Mouse (Mus musculus) C2C12 (cell line): ENCODE results near the gene Ptgs1. TPM values are rescaled to one million over a fixed set of nuclear protein-coding genes. Genes with fewer than 3 reads are reported as not detected.

Source experiments
- H3K27me3 ChIP-seq: one replicate; pipeline ENCODE4 v1.6.1; 2011; ENCODE audit not compliant: control insufficient read depth, insufficient read depth, insufficient read length
- H3K36me3 ChIP-seq: one replicate; pipeline ENCODE4 v1.6.1; 2011; ENCODE audit not compliant: control insufficient read depth, insufficient read depth
- H3K4me3 ChIP-seq: one replicate; pipeline ENCODE4 v1.5.1; 2011; ENCODE audit warnings: mild to moderate bottlenecking, control low read depth; ENCODE audit not compliant: poor library complexity, insufficient read depth, severe bottlenecking
- H3K79me2 ChIP-seq: one replicate; pipeline ENCODE4 v1.6.1; 2011; ENCODE audit not compliant: control insufficient read depth, insufficient read depth
- H3K79me3 ChIP-seq: one replicate; pipeline ENCODE4 v1.6.1; 2011; ENCODE audit warnings: low read depth, control low read depth
- H3ac ChIP-seq: one replicate; pipeline ENCODE3; 2011; ENCODE audit warnings: low read depth; ENCODE audit not compliant: control insufficient read depth, insufficient read length
- CEBPB ChIP-seq: IDR thresholded peaks from one replicate; pipeline ENCODE4 v1.6.1; 2011; ENCODE audit warnings: low read depth, mild to moderate bottlenecking, control low read depth, moderate library complexity
- CTCF ChIP-seq: IDR thresholded peaks from one replicate; pipeline ENCODE4 v1.5.1; 2011; ENCODE audit not compliant: control insufficient read depth, insufficient read depth, insufficient read length
- FOSL1 ChIP-seq: IDR thresholded peaks from one replicate; pipeline ENCODE4 v1.8.0; 2011; ENCODE audit warnings: mild to moderate bottlenecking, low read length; ENCODE audit not compliant: poor library complexity, insufficient read depth, severe bottlenecking
- MAX ChIP-seq: IDR thresholded peaks from one replicate; pipeline ENCODE4 v1.6.1; 2011; ENCODE audit warnings: mild to moderate bottlenecking, control low read depth
- MYOD1 ChIP-seq: IDR thresholded peaks from one replicate; pipeline ENCODE4 v1.6.1; 2011; ENCODE audit warnings: low read depth; ENCODE audit not compliant: control insufficient read depth, insufficient read length
- MYOG ChIP-seq: IDR thresholded peaks from one replicate; pipeline ENCODE4 v1.6.1; 2011; ENCODE audit not compliant: control insufficient read depth, insufficient read length; ENCODE audit errors: extremely low read depth
- USF1 ChIP-seq: IDR thresholded peaks from one replicate; pipeline ENCODE4 v1.6.1; 2011; ENCODE audit warnings: low read depth, mild to moderate bottlenecking, control low read depth, moderate library complexity
- polyA plus RNA-seq: library from polyadenylated mRNA; unstranded; fragments of >200 nt; fragmentation: generic; extraction: Trizol; gene quantifications from one replicate; pipeline ENCODE4 v1.2.1, GENCODE M21; 2012; ENCODE audit warnings: missing spikeins

Gene Ptgs1
- polyA plus RNA-seq, 1 experiment, result 336 TPM

DNA sequence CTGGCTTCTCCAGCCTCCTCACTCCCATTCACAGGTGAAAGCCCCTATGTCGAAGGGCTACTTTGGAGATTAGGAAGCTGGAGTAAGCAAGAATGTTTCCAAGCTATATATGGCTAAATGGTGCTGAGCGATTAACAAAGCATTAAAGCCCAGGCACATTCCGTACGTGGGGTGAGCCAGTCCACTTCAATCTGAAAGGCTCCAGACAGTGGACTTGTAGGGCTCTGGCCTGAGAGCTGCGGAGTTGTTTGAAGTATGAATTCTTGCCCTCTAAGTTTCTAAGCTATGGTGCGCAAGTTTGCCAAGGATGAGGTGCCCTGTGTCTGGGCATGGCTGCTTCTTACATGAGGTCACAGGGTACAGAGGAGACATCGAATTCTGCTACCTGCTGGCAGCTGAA, 6.1 kb upstream of the Ptgs1 start:
- Histone ChIP-seq H3K27me3 (no peaks in the 10 kb centered on the region), H3K4me3 (no peak overlapping the region), H3K79me3 (no peaks in the 10 kb centered on the region), H3K36me3 (no peaks in the 10 kb centered on the region), H3ac (no peak overlapping the region), H3K79me2 (no peaks in the 10 kb centered on the region)
- TF ChIP-seq FOSL1 (no peak), CEBPB (no peak), CTCF (no peak), MYOD1 (no peak), USF1 (no peak), MYOG (no peak), MAX (no peak)

DNA sequence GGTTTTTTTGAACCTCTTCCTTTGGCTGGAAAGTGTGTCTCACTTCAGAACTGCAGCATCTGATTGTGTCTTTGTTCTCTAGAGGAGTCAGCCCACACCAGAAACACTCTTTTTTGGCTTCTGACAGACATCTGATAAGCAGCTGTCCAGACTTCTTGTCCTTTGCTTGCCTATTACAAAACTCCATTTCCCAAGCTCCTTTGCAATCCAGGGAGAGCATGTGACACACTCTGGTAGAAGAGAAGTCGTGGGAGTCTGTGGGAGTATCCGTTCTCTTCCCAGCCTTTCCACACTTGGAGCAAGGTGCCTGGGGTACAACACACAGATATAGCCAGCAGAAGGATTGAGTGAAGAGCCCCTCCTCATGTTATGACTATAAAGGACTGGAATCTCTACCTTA, 5.6 kb upstream of the Ptgs1 start:
- Histone ChIP-seq H3K27me3 (no peaks in the 10 kb centered on the region), H3K79me2 (no peaks in the 10 kb centered on the region), H3ac (no peak overlapping the region), H3K79me3 (no peaks in the 10 kb centered on the region), H3K4me3 (no peak overlapping the region), H3K36me3 (no peaks in the 10 kb centered on the region)
- TF ChIP-seq USF1, result peak; percentile 90
- TF ChIP-seq MYOG, result no peak
- TF ChIP-seq MYOD1, result peak; percentile 11

DNA sequence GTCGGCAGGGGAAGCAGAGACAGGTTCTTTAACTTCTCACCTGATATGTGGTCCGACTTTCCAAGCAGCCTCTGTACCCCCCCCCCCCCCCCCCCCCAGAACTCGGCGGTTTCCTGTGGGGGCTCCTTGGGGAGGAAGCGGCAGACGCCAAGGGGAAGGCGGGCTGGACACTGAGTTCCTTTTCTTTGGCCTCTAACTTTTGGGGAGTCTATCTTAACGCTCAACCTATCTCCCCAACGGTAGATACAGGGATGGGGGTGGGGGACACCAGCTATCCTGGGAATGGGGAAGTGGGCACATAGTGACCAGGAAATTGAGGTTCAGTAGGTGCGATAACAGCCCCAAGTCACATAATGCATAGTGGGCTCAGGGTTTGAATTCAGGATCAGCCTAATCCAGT, 741 bp downstream of the Ptgs1 start:
- no peaks in the 10 kb centered on the region for H3K27me3 ChIP-seq
- peaks cover 62% of the 10 kb centered on the region for H3K79me2 ChIP-seq
- H3K4me3 ChIP-seq, result peak overlapping the region; percentile 75
- TF ChIP-seq FOSL1 (no peak), MYOG (no peak), CTCF (no peak), MAX (no peak), CEBPB (no peak), MYOD1 (no peak), USF1 (no peak)
- H3K79me3 ChIP-seq, result peaks cover 51% of the 10 kb centered on the region
- peak overlapping the region; percentile 83 for H3ac ChIP-seq
- H3K36me3 ChIP-seq, result peaks cover 19% of the 10 kb centered on the region

DNA sequence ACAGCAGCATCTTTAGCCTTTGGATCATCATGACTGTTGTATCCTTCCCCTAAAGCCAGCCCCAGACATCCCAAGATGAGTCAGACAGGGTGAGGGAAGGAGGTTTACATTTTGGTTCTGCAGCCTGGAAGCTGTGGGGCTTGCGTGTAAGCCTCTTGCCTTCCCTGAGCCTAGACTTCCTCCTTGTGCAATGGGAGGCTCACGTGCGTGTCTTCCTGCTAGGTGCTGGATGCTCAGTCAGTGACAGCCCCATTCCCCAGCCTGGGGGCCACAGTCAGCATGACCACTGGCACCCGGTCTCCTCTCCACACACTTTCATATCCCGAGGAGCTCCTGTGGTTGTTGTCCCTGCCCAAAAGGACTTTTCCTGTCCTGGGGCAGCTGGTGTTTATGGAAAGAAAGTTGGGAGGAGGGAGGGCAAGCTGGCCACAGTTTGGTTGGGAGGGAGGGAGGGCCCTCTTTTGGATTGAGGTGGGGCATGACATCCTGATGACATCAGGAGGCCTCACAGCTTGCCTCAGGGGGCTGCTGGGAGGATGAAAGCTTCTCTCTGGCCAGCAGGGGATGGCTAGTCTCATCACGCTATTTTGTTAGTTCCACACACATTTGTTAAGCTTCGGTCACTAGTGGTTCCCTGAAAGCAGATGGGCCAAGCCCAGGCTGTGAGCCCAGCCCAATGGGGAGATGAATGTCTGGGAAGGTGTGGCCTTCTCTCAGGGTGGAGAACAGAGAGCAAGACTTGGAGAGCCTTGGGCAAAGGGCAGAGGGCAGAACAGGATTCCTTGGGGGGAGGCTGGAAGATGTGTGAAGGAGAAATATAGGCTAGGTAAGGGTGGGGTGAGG, 4.5 kb downstream of the Ptgs1 start:
- H3K27me3 ChIP-seq, result no peaks in the 10 kb centered on the region
- H3K79me2 ChIP-seq, result peaks cover 99% of the 10 kb centered on the region
- peaks cover 56% of the 10 kb centered on the region for H3K36me3 ChIP-seq
- TF ChIP-seq USF1, result peak; percentile 56
- no peak for TF ChIP-seq FOSL1
- TF ChIP-seq CEBPB, result peak; percentile 66
- H3K4me3 ChIP-seq, result no peak overlapping the region
- peaks cover 78% of the 10 kb centered on the region for H3K79me3 ChIP-seq
- H3ac ChIP-seq, result peak overlapping the region; percentile 65

- H3K36me3 ChIP-seq, result peaks cover 68% of the 10 kb centered on the region
- H3ac ChIP-seq, result no peak overlapping the region
- no peak overlapping the region for H3K4me3 ChIP-seq
- H3K79me3 ChIP-seq, result peaks cover 78% of the 10 kb centered on the region
- TF ChIP-seq MYOG, result no peak
- no peak for TF ChIP-seq MYOD1
- TF ChIP-seq USF1, result no peak
- no peaks in the 10 kb centered on the region for H3K27me3 ChIP-seq
- peaks cover 91% of the 10 kb centered on the region for H3K79me2 ChIP-seq
Observed at GRCm38 (mm10) chr2:36235917-36236316, 5.7 kb downstream of the Ptgs1 start.

DNA sequence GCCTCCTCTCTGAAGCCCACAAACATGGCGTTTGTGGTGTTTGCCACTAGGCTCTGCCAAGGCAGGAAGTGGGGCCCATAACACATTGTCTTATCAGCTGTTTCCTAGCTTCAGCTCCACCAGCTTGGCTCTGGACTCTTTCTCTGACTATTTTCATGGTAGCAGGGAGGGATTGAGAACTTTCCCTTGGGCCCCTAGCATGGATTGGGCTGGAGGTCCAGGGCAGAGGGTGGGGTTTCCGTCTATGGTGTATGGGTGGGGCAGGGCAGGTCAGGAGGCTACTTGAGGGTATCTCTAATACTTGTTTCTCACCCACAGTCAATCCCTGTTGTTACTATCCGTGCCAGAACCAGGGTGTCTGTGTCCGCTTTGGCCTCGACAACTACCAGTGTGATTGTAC, 6.7 kb downstream of the Ptgs1 start:
- TF ChIP-seq MYOG (no peak), USF1 (no peak), MYOD1 (no peak), CTCF (no peak), CEBPB (no peak), MAX (no peak), FOSL1 (no peak)
- no peak overlapping the region for H3ac ChIP-seq
- peaks cover 82% of the 10 kb centered on the region for H3K79me2 ChIP-seq
- no peak overlapping the region for H3K4me3 ChIP-seq
- peaks cover 68% of the 10 kb centered on the region for H3K79me3 ChIP-seq
- peaks cover 78% of the 10 kb centered on the region for H3K36me3 ChIP-seq
- no peaks in the 10 kb centered on the region for H3K27me3 ChIP-seq
